Mouse (Mus musculus): ENCODE measurements at regions not wholly inside any gene's neighbourhood (a gene's known extent, or its start where the extent isn't known, plus 50 kb on each side); places are given as distances from the start of the nearest gene placed in this dataset.
A peak's percentile ranks its signal among the peaks of the same experiment; 100 is the strongest.
"Not testable (repeated sequence)": the region's sequence is repeated elsewhere in the genome, so short reads cannot be mapped to it uniquely, and the experiment has no call there.

DNA sequence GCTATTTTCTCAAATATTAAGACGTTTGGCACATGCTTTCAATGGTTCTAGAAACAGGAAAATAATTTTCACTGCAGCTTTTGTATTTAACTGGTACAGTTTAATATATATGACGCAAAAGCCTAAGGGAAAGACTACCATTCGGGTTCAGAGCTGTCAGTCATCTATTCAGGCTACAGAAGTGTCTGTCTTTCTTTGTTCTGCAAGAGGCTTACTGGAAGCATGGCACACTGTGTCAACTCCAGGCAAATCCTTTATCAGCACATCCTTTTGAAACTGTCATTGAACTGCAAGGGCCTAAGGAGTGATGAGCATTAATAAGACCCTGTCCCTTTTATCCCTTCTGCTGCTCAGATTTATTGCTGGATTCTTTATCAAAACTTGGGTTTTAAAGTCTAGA lies 303.8 kb upstream of the Gm5152 start:
- DNase-seq (ENCODE audit: low spot score) = not testable (repeated sequence)

DNA sequence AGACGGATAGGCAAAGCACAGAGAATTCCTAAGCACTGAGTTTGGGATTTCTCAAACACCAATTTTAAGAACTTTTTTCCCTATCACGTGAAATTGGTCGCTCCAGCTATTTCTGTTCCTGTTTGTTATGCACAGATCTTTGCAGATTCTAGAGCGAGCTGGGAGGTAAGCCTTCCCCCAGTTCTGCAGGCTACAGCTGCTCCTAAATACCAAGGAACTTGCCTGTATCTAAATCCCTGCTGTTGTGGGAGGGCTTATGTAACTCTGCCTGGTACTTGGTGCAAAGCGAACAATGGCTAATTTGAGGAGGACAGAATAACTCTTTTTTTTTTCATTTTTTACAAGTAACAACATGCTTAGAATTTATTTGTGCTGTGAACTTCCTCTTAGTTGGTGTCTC lies 316.0 kb upstream of the Gm5152 start:
- DNase-seq (ENCODE audit: low spot score) = peak; percentile 44

DNA sequence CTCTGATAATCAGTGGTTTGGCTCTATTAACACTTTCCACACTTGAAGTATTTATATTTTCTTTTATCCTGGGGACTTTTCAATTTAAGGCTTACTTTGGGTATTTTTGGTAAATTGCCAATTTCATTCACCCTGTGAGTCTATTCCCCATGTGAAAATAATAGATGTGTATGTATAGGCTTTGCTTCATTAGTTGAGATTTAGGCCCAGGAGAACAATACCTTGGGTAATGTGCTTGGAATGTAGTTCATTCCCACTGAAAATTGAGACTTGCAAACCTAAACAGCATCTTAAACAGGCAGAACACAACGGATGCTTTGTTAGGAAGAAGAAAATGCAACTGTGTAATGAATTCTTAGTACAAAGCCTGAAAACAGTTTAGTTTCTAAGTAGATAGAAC lies 346.1 kb upstream of the Gm5152 start:
- no peak for DNase-seq (ENCODE audit: low spot score)

DNA sequence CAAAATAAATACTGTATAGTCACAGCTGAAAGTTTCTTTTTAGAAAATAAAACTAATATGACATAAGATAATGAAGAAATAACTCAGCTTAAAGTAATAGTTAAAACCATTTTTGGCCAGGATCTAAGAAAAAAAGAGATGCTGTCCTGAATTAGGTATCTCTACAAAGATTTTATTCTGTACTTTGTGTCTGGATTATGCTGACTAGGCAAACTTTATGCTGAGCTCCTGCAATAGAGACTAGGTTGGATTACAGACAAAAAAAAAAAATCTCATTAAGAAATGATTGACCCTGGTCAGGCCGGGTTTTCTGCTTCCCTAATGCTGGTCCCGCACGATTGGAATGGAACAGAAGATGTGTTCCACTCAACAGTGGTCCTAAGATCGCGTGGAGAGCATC lies 346.8 kb upstream of the Gm8871 start:
- DNase-seq (ENCODE audit: low spot score) = no peak

DNA sequence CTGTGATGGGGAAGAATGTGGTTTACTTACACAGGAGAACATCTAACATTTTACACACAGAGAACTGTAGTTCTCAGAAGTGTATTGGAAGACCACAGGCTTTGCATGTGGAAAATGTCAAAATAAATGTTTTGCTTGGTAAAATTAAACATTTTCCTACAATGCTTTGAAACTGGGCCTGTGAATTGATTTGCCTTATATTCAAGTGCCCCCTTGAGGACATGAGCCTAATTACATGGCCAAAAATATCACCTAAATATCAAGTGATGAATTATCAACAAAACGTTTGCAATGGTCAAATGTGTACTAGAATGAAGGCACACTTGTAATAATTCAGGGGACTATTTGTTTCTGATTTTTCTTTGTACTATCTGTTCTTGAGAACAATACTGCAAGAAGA lies 314.4 kb upstream of the Gm8871 start:
- peak; percentile 61 for DNase-seq (ENCODE audit: low spot score)

DNA sequence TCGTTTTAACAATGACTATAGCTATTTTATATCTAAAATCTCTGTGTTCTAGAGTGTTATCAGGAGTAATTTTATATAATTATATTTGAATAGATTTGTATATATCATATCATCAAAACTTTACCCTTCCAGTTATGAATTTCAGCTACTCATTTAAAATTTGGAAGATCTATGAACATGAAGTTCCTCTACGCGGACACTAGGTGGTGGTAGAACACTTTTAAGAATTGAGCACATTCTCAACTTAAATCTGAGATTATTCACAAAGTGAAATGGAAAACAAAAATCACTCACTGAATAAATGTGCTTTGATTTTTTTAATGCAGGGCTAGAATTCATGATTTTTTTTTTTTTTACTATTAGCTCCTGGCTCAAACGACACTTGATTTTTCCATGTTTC lies 299.5 kb upstream of the Gm8871 start:
- DNase-seq (ENCODE audit: low spot score) = no peak

DNA sequence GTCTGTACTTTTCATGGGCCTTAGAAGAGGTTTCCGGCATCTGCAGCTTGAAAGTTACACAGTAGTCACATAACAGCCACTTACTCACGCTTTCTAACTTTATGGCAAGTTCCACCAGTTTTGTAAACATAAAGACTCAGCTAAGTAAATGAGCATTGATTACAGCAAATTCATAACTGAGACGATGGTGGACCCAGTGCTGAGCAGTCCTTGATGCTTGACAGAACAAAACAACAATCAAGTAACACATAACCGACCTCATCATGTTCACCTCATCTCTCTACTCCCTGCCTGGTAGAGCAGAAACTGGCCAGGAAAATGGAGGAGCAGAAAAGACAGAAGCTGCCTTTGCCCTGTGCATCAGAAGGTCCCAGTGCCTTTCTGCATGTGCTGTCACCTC lies 284.3 kb upstream of the Gm8871 start:
- no peak for DNase-seq (ENCODE audit: low spot score)

DNA sequence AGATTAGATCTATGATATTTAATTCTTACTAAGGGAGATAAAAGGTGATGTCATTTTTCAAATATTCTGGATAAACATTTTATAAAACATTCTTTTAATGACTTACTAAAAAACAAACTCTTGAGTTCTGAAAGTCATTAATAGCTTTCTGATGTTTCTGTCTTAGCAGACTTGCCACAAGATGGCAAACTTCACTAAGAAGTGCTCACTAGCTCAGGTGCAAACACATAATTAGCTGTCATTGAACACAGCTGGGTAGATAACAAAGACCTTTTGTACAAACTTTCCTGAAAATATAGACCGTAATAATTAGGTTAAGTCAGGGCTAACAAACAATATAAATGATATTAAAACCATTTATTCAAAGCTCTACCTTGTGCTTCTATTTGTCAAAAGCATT lies 273.4 kb upstream of the Gm8871 start:
- no peak for DNase-seq (ENCODE audit: low spot score)

DNA sequence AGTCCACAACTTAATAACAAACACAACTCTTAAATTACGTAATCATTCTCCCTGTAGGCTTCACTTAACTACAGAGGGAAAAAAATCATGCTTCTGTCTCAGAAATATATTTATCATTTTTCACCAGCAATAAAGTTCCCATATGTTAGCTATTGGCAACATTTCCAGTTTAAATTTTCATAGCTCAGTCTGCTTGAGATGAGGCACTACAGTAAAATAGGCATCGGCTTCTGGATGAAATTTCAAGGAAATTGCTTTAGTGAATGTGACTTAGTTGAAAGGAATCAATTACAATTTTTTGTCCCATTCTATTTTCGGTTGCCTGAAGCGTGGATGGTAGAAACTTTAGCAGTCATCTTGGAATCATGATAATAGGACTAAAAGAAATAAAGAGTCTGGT lies 262.1 kb upstream of the Gm8871 start:
- no peak for DNase-seq (ENCODE audit: low spot score)

DNA sequence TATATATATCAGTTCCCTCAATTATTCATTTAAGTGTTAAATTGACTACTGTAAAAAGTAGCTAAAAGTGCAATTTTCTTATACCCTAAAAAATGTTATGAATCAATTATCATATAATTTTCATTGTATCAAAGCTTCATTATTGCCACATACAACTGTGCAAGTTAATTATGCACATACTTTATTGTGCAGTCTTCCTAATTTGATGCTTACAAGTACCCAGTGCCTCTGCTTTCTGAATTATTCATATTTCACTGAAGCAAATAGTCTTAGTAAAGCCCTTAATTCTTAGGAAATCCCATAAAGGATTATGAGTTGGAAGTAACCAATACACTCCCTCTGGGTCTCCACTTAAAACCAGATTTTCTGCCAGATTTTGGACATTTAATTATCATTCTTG lies 220.5 kb upstream of the Gm8871 start:
- DNase-seq (ENCODE audit: low spot score) = no peak

DNA sequence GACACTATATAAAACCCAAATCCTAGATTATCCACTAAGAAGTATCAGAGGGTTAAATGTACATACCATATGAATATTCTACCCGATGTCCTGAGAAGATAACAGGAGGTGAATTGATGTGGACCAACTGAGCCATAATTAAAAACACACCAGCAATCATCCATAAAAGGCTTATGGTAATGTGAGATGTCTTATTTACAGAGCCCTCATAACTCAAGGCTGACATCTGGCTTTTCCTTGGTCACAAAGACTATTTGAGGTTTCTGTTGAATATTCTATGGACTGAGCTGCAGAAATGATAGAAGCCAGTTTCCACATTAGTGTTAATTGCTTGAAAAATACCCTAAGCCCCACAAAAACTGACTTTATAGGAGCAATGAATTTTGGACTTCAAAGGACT lies 198.1 kb upstream of the Gm8871 start:
- no peak for DNase-seq (ENCODE audit: low spot score)

DNA sequence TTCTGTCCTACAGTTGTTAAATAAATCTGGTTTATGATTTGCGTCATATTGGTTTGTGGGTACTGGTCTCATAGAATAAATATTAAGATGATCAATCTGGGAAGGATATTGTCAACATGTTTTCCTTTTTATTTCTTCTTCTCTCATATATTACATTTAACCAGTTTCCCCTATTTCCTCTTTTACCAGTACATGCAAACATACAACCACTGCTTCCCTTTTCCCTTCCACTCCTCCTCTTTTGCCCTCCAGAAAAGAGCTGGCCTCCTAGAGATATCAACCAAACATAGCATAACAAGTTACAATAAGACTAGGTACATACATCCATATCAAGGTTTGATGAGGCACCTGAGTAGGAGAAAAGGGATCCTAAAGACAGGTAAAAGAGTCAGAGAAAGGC lies 180.1 kb upstream of the Gm8871 start:
- no peak for DNase-seq (ENCODE audit: low spot score)

Data from layer of hippocampus, adult 9-10 months (tissue).